Mouse (Mus musculus): ENCODE data around the gene Rbfox2. TPM values are rescaled to one million over a fixed set of nuclear protein-coding genes. Genes with fewer than 3 reads are reported as not detected.

Rbfox2 gene
- polyA plus RNA-seq, 1 experiment from 2014 or later, result 118 TPM

DNA sequence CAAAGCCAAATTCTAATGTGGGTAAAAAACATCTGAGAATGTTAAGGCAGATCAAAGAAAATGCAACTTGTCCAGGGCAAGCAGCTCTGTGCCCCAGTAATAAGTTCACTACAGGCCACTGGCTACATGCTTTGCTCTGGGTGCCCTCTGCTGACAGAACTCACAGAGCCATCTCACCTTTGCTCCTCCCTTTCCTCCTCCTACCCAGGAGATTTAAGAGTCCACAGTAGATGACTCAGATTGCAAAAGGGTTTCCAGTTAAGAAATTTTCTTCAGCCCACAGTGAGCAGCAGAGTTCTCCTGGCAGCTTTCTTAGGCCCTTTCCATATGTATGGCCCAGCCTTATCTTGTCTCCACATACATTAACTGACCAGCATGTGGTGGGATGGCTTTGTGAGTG lies 86.7 kb downstream of the Rbfox2 start:
- peaks cover 11% of the 10 kb centered on the region for H3K4me1 ChIP-seq
- H3K9ac ChIP-seq (replicated peaks), result no peak overlapping the region
- H3K9me3 ChIP-seq, result no peaks in the 10 kb centered on the region
- no peaks in the 10 kb centered on the region for H3K36me3 ChIP-seq
- H3K27ac ChIP-seq (replicated peaks), result no peak overlapping the region
- no peak overlapping the region for H3K4me3 ChIP-seq
- ATAC-seq (ENCODE audit: low FRiP score, low read depth), result no peak
- H3K4me2 ChIP-seq (replicated peaks), result no peak overlapping the region
- H3K27me3 ChIP-seq, result no peaks in the 10 kb centered on the region

DNA sequence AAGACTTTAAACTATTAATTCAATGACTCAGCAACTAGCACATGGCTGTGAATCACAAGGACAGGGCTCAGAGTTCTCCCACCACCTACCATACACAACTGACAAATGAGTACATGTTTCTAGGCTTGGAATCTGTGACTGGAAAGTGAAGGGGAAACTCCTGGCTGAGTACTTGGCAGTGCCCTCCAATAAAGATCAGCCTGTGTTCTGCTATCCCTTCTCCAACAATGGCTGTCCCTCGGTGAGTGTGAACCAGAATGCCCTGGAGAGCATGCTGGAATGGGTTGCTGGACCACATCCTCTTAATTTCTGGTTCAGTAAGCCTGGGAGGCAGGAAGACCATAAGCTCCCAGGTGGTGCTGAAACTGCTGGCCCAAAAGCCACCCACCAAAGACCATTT lies 87.2 kb downstream of the Rbfox2 start:
- H3K27ac ChIP-seq (replicated peaks), result no peak overlapping the region
- no peak for ATAC-seq (ENCODE audit: low FRiP score, low read depth)
- H3K9ac ChIP-seq (replicated peaks), result no peak overlapping the region
- no peak overlapping the region for H3K4me2 ChIP-seq (replicated peaks)
- H3K9me3 ChIP-seq, result no peaks in the 10 kb centered on the region
- H3K4me1 ChIP-seq, result peaks cover 17% of the 10 kb centered on the region
- no peaks in the 10 kb centered on the region for H3K27me3 ChIP-seq
- H3K36me3 ChIP-seq, result no peaks in the 10 kb centered on the region
- 77% methylated on average over 1 of the region's 1 CpGs for WGBS
- no peak overlapping the region for H3K4me3 ChIP-seq

DNA sequence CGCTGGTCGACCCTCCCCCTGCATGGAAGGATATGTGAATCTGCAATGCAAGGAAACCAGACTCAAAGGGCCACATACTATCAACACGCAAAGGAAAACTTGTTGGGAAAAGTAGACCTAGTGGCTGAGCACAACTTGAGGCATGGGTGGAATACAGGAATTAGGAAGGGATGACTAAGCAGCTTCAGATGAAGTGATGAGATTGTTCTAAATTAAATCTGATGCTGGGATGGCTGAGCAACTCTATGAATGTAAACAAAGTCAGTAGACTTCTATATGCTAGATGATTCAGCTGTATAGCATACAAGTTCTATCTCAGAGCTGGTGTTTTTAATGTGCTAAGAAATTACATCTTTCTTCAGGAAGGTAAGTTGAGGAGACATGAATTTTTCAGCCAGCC lies 88.8 kb downstream of the Rbfox2 start:
- Histone ChIP-seq H3K27ac (replicated peaks) (no peak overlapping the region), H3K4me1 (peaks cover 27% of the 10 kb centered on the region), H3K27me3 (no peaks in the 10 kb centered on the region), H3K4me2 (replicated peaks) (no peak overlapping the region), H3K9me3 (no peaks in the 10 kb centered on the region), H3K4me3 (no peak overlapping the region), H3K9ac (replicated peaks) (no peak overlapping the region), H3K36me3 (no peaks in the 10 kb centered on the region)
- WGBS, result 89% methylated on average over 3 of the region's 3 CpGs
- no peak for ATAC-seq (ENCODE audit: low FRiP score, low read depth)

DNA sequence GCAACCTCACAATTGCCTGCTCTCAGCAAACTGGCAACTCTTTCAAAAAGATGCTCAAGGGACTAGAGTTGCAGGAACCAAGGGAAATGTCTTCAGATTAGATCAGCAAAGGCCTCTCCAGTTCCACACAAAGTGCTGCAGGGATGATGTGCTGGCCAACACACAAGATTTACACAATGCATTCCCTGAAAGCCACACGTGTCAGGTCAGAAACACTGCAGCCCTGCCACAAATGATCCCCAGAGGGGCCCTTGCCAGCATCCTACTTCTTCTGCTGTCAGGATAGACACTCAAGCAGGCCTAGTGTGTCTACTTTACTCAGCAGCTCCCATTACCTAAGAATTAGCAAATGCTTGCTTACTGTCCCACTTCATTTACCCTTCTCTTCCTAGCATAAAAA lies 89.3 kb downstream of the Rbfox2 start:
- no peaks in the 10 kb centered on the region for H3K36me3 ChIP-seq
- 75% methylated on average over 1 of the region's 1 CpGs for WGBS
- H3K4me3 ChIP-seq, result no peak overlapping the region
- H3K27ac ChIP-seq (replicated peaks), result no peak overlapping the region
- no peaks in the 10 kb centered on the region for H3K27me3 ChIP-seq
- peaks cover 29% of the 10 kb centered on the region for H3K4me1 ChIP-seq
- no peak for ATAC-seq (ENCODE audit: low FRiP score, low read depth)
- no peak overlapping the region for H3K4me2 ChIP-seq (replicated peaks)
- H3K9ac ChIP-seq (replicated peaks), result no peak overlapping the region
- no peaks in the 10 kb centered on the region for H3K9me3 ChIP-seq

DNA sequence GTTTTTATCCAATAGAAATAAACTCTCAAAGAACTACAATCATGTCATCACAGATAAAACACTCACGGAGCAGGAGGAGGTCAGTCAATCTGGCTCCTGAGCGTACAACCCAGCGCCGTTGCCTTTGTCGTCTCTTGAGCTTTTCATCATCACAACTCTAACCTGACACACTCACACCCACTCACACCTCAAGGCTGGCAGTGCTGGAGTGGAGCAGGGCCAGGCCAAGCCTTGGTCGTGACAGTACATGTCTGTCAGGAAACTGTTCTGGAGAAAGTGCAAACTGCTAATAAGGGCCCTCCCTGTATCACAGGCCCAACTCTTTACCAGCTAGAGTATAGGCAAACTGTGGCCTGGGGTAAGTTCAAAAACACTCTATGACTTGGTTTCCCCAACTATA lies 90.1 kb downstream of the Rbfox2 start:
- Histone ChIP-seq H3K4me3 (no peak overlapping the region), H3K27me3 (no peaks in the 10 kb centered on the region), H3K4me1 (peaks cover 29% of the 10 kb centered on the region), H3K4me2 (replicated peaks) (no peak overlapping the region), H3K36me3 (no peaks in the 10 kb centered on the region), H3K9ac (replicated peaks) (no peak overlapping the region), H3K9me3 (no peaks in the 10 kb centered on the region), H3K27ac (replicated peaks) (no peak overlapping the region)
- no peak for ATAC-seq (ENCODE audit: low FRiP score, low read depth)
- 89% methylated on average over 6 of the region's 6 CpGs for WGBS

DNA sequence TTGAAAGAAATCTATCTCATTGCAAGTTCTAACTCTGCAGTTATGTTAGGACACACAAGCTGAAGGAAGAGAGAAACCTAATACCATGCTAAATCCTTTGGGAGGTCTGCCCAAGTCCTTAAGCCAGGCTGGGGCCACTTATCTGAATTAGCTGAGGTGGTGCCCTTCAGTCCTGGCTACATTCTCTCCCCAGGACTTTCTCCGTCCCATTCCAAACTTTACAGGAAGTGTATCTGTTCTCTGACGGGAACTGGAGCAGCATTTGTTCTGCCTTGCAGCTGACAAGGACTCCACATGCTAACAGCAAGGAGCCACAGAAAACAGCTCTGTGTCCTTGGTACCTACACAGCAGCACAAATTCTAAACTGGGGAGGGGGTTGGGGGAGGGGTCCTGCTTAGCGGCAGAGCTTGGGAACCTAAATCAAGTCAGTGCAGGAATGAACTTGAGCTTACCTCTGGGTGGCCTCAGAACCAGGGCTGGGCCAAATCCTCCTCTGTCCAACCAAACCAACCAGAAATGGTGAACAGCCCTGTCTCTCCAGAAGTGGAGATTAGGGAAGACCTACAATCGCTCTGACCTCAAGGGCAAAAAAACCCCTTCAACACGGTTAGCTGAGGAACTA lies 91.5 kb downstream of the Rbfox2 start:
- Histone ChIP-seq H3K4me2 (replicated peaks) (no peak overlapping the region), H3K9me3 (no peaks in the 10 kb centered on the region), H3K27ac (replicated peaks) (0 out of 2 replicates have a peak overlapping the region, but pooled peaks have one; percentile 16), H3K4me1 (peaks cover 29% of the 10 kb centered on the region), H3K27me3 (no peaks in the 10 kb centered on the region), H3K36me3 (no peaks in the 10 kb centered on the region), H3K9ac (replicated peaks) (no peak overlapping the region), H3K4me3 (no peak overlapping the region)
- WGBS, result 15% methylated on average over 5 of the region's 5 CpGs
- no peak for ATAC-seq (ENCODE audit: low FRiP score, low read depth)

DNA sequence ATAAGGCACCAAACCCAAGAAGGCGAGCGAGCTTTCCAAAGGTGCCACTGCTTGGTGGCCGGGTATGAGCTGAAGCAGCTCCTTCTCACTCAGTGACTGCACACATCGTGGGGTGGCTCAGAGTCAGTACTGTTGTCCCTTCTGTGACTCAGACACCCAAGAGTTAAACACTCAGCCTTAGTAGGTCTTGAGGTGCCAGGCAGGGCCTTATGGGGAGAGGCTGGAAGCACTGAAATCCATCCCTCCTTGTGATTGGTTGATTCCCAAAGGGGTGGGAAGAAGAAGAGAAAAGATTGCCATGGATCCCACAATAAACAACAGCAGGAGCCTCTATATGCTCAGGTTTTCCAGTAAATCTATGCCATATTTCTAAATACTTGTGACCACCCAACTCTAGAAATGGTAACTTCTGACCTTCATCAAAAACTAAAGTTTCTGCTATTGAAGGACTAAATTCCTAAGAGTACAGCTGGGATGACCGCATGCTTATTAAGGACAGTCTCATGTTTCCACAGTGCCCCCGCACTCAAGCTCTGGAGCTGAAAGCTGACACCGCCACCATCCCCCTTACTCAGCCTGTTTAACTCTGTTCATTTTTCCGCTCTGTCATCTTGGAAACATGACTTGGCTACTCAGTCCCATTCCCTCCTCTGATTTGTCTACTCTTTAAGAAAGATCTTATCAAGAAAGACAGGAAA lies 92.2 kb downstream of the Rbfox2 start:
- ATAC-seq (ENCODE audit: low FRiP score, low read depth), result no peak
- no peak overlapping the region for H3K27ac ChIP-seq (replicated peaks)

DNA sequence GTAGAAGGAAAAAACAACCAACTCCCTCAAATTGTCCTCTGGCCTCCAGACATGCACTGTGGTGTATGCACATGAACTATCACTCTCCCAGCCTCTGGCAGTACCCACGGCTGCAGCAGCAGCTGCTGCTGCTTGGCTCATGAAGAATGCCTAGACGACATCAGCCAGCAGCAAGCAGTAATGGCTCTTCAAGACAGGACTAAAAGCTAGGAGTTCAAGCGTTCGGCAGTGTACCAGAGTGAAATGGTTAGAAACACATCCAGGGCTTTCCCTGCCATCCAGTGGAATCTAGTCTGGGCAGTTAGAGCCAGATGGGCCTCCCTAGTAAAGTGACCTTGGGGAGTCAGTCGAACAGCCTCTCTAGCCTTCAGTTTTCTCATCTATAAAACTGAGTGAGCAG lies 93.0 kb downstream of the Rbfox2 start:
- no peak overlapping the region for H3K27ac ChIP-seq (replicated peaks)
- H3K4me1 ChIP-seq, result peaks cover 33% of the 10 kb centered on the region
- WGBS, result 66% methylated on average over 5 of the region's 5 CpGs

More for the DNA sequence above, 92.2 kb downstream of the Rbfox2 start:
- 30% methylated on average over 8 of the region's 8 CpGs for WGBS
- Histone ChIP-seq H3K4me2 (replicated peaks) (no peak overlapping the region), H3K4me1 (peaks cover 33% of the 10 kb centered on the region), H3K4me3 (no peak overlapping the region), H3K27me3 (no peaks in the 10 kb centered on the region), H3K9ac (replicated peaks) (no peak overlapping the region), H3K9me3 (no peaks in the 10 kb centered on the region), H3K36me3 (no peaks in the 10 kb centered on the region)

DNA sequence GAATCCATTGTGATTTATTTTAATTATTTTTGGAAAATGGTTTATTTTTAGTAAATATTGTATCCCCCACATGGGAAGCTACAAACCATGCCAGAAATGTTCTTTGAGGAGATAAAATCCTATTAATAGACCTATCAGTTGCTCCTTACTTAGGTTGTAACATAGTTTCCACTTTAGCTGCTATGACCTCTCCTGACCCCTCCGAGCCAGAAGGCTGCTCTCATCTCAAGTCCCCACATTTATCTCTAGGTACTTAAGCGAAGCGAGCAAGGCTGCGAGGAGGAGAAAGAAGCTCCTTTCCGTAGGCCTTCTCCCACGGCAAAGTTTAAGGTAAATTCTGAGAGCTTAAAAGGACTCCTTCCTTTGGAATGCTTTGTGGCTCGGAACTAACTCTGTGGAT lies 94.0 kb downstream of the Rbfox2 start:
- ATAC-seq (ENCODE audit: low FRiP score, low read depth), result no peak
- WGBS, result 62% methylated on average over 7 of the region's 7 CpGs
- H3K4me1 ChIP-seq, result peaks cover 33% of the 10 kb centered on the region
- no peaks in the 10 kb centered on the region for H3K27me3 ChIP-seq
- H3K4me2 ChIP-seq (replicated peaks), result no peak overlapping the region
- H3K9me3 ChIP-seq, result no peaks in the 10 kb centered on the region
- no peak overlapping the region for H3K9ac ChIP-seq (replicated peaks)
- no peak overlapping the region for H3K4me3 ChIP-seq
- no peaks in the 10 kb centered on the region for H3K36me3 ChIP-seq
- H3K27ac ChIP-seq (replicated peaks), result no peak overlapping the region

More for the DNA sequence above, 93.0 kb downstream of the Rbfox2 start:
- Histone ChIP-seq H3K27me3 (no peaks in the 10 kb centered on the region), H3K4me2 (replicated peaks) (no peak overlapping the region), H3K9me3 (no peaks in the 10 kb centered on the region), H3K4me3 (no peak overlapping the region), H3K9ac (replicated peaks) (no peak overlapping the region), H3K36me3 (no peaks in the 10 kb centered on the region)
- no peak for ATAC-seq (ENCODE audit: low FRiP score, low read depth)

DNA sequence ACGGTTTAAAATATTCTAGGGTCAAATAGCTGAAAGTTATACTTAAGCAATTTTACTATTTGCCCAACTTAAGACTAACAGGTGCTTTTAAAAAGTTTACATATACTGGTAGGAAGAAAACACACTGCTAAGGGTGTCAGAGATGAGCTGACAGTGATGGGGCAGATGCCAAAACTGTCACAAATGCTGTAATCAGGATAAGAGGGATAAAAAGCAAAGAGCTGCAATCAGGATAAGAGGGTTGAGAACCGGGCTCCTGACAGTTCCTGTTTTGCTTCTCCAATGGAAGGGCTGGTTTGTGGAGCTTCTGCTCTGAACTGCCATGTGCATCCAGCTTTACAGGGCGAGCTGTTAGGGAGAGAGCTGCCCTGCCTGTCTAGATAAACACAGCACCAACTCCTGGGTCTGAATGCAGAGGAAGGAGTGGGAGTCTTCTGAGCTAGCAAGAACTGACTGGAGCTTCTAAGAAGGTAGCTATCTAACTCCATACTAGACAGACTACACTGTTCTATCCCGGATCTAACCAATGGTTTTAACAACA lies 94.5 kb downstream of the Rbfox2 start:
- Histone ChIP-seq H3K4me1 (peaks cover 33% of the 10 kb centered on the region), H3K9ac (replicated peaks) (no peak overlapping the region), H3K36me3 (no peaks in the 10 kb centered on the region), H3K4me2 (replicated peaks) (no peak overlapping the region), H3K9me3 (no peaks in the 10 kb centered on the region), H3K27ac (replicated peaks) (no peak overlapping the region), H3K27me3 (no peaks in the 10 kb centered on the region), H3K4me3 (no peak overlapping the region)
- 78% methylated on average over 4 of the region's 4 CpGs for WGBS
- ATAC-seq (ENCODE audit: low FRiP score, low read depth), result no peak

DNA sequence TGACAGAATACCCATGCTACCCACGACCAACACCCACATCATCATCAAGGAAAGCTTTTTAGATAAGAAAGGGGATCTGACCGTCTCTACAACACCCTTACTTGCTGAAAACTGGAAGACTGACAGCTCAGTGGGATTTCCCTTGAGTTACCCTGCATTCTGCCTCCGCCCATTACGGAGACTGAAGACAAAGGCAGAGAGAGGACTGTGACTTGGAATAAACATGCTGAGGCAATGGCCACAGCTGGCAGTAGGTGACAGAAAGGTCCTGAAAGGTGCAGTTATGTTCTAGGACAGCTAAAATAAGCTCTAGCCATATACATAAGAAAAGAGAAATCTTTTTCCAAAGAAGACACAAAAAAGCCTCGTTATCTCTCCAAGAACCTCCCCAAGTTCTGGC lies 99.8 kb downstream of the Rbfox2 start:
- H3K4me3 ChIP-seq, result no peak overlapping the region
- WGBS, result 77% methylated on average over 5 of the region's 5 CpGs
- H3K36me3 ChIP-seq, result no peaks in the 10 kb centered on the region
- no peaks in the 10 kb centered on the region for H3K9me3 ChIP-seq
- no peak overlapping the region for H3K27ac ChIP-seq (replicated peaks)
- H3K9ac ChIP-seq (replicated peaks), result no peak overlapping the region
- H3K27me3 ChIP-seq, result no peaks in the 10 kb centered on the region
- H3K4me2 ChIP-seq (replicated peaks), result no peak overlapping the region
- no peak for ATAC-seq (ENCODE audit: low FRiP score, low read depth)
- peaks cover 35% of the 10 kb centered on the region for H3K4me1 ChIP-seq

DNA sequence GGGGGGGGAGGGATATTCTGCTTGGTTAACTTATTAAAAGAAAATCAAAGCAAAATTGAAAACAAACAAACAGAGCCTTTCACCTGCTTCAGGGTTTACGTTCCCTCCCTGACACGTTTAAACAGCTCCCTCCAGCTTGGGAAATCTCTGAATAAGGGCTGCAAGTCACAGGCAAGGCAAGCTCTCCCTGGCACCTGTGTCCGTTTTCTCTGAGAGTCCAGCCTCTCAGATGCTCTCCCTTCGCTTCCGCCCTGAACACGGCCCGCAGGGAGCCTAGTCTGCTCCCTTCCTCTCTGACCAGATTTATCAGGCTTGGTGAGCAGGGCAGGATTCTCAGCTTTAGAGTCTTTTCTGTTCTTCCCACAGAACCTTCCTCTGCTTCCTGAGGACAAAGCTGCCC lies 101.9 kb downstream of the Rbfox2 start:
- Histone ChIP-seq H3K36me3 (no peaks in the 10 kb centered on the region), H3K4me1 (peaks cover 35% of the 10 kb centered on the region), H3K9ac (replicated peaks) (no peak overlapping the region), H3K4me2 (replicated peaks) (no peak overlapping the region), H3K4me3 (no peak overlapping the region), H3K27me3 (no peaks in the 10 kb centered on the region), H3K9me3 (no peaks in the 10 kb centered on the region), H3K27ac (replicated peaks) (no peak overlapping the region)
- no peak for ATAC-seq (ENCODE audit: low FRiP score, low read depth)
- 82% methylated on average over 7 of the region's 7 CpGs for WGBS
